Mouse (Mus musculus) MEL (cell line): ENCODE measurements around the gene Gm12695. TPM values are rescaled to one million over a fixed set of nuclear protein-coding genes. Genes with fewer than 3 reads are reported as not detected.

Experiments used
- DNase-seq: peaks from one replicate; pipeline ENCODE4 v3.0.0; 2011; ENCODE audit warnings: low read depth, low spot score
- H3K27ac ChIP-seq: 2 replicates; pipeline ENCODE4 v1.5.1; 2012; ENCODE audit warnings: low read depth, mild to moderate bottlenecking, control low read depth, low read length, moderate library complexity; ENCODE audit not compliant: control insufficient read depth
- H3K27me3 ChIP-seq, 2 experiments: fragments of 150-350 bp in 1 of 2; sonication (generic) in 1 of 2; 2 replicates each; pipeline ENCODE4 v1.6.1; 2012; ENCODE audit warnings: low read length in 2 of 2, mild to moderate bottlenecking in 2 of 2, improper control_type of control experiment in 1 of 2, moderate library complexity in 1 of 2; ENCODE audit not compliant: insufficient read depth in 2 of 2, control insufficient read depth in 1 of 2
- H3K36me3 ChIP-seq, 2 experiments: 2 replicates each; pipeline ENCODE4 v1.6.1; 2012 to 2014; ENCODE audit warnings: low read length in 2 of 2, improper control_type of control experiment in 1 of 2, inconsistent platforms in 1 of 2, mild to moderate bottlenecking in 1 of 2; ENCODE audit not compliant: insufficient read depth in 2 of 2, control insufficient read depth in 1 of 2
- H3K4me1 ChIP-seq, 2 experiments: fragments of 150-350 bp in 1 of 2; sonication (generic) in 1 of 2; 2 replicates each; pipeline ENCODE4 v1.6.1; 2012; ENCODE audit warnings: low read length in 2 of 2, improper control_type of control experiment in 1 of 2, mild to moderate bottlenecking in 1 of 2; ENCODE audit not compliant: insufficient read depth in 2 of 2, control insufficient read depth in 1 of 2
- H3K4me3 ChIP-seq, 2 experiments: fragments of 150-350 bp in 1 of 2; sonication (generic) in 1 of 2; 2 replicates each; pipeline ENCODE4 v1.5.1; 2012; ENCODE audit warnings: low read depth in 2 of 2, low read length in 2 of 2, mild to moderate bottlenecking in 2 of 2, moderate library complexity in 2 of 2, control low read depth in 1 of 2, improper control_type of control experiment in 1 of 2; ENCODE audit not compliant: control insufficient read depth in 1 of 2, insufficient read depth in 1 of 2
- H3K79me2 ChIP-seq: 2 replicates; pipeline ENCODE4 v1.6.1; 2012; ENCODE audit warnings: mild to moderate bottlenecking, low read length, moderate library complexity; ENCODE audit not compliant: control insufficient read depth, poor library complexity, insufficient read depth
- H3K9ac ChIP-seq: 2 replicates; pipeline ENCODE4 v1.6.1; 2012; ENCODE audit warnings: low read depth, mild to moderate bottlenecking, control low read depth, low read length, moderate library complexity; ENCODE audit not compliant: control insufficient read depth, poor library complexity, severe bottlenecking
- H3K9me3 ChIP-seq: fragments of 150-350 bp; sonication (generic); replicated peaks from 2 replicates; pipeline ENCODE4 v1.6.1; 2012; ENCODE audit warnings: mild to moderate bottlenecking, low read length, improper control_type of control experiment, moderate library complexity; ENCODE audit not compliant: insufficient read depth
- CTCF ChIP-seq, 3 experiments: IDR thresholded peaks in 2 of 3; conservative IDR thresholded peaks in 1 of 3; 2 replicates each; pipeline ENCODE4 v1.5.1; 2011 to 2012; ENCODE audit warnings: low read length in 3 of 3, low read depth in 2 of 3, mild to moderate bottlenecking in 2 of 3, improper control_type of control experiment in 1 of 3, inconsistent platforms in 1 of 3, mixed read lengths in 1 of 3, moderate library complexity in 1 of 3; ENCODE audit not compliant: control insufficient read depth in 1 of 3, insufficient read depth in 1 of 3, poor library complexity in 1 of 3, severe bottlenecking in 1 of 3
- EP300 ChIP-seq, 2 experiments: IDR thresholded peaks; 2 replicates each; pipeline ENCODE4 v1.6.1; 2011; ENCODE audit warnings: improper control_type of control experiment in 2 of 2, low read length in 2 of 2, low read depth in 1 of 2, mild to moderate bottlenecking in 1 of 2
- GABPA ChIP-seq: IDR thresholded peaks from 2 replicates; pipeline ENCODE4 v1.6.1; 2012; ENCODE audit warnings: low read depth, mild to moderate bottlenecking, inconsistent platforms, low read length, improper control_type of control experiment, moderate library complexity
- JUND ChIP-seq: IDR thresholded peaks from 2 replicates; pipeline ENCODE4 v1.6.1; 2011; ENCODE audit warnings: low read depth, mild to moderate bottlenecking, improper control_type of control experiment, low read length
- KAT2A ChIP-seq: conservative IDR thresholded peaks from 2 replicates; pipeline ENCODE4 v1.6.1; 2012; ENCODE audit warnings: low read depth, low read length, improper control_type of control experiment, inconsistent platforms
- MAFK ChIP-seq: IDR thresholded peaks from 2 replicates; pipeline ENCODE4 v1.6.1; 2011; ENCODE audit warnings: low read depth, mild to moderate bottlenecking, low read length, improper control_type of control experiment, borderline replicate concordance
- MAX ChIP-seq: IDR thresholded peaks from 2 replicates; pipeline ENCODE4 v1.6.1; 2011; ENCODE audit warnings: low read length, improper control_type of control experiment
- MXI1 ChIP-seq: IDR thresholded peaks from 2 replicates; pipeline ENCODE4 v1.6.1; 2011; ENCODE audit warnings: mild to moderate bottlenecking, low read depth, low read length, improper control_type of control experiment
- NRF1 ChIP-seq: IDR thresholded peaks from 2 replicates; pipeline ENCODE4 v1.6.1; 2014; ENCODE audit warnings: low read depth, mild to moderate bottlenecking, inconsistent platforms, low read length, improper control_type of control experiment, moderate library complexity; ENCODE audit not compliant: poor library complexity, insufficient read depth, severe bottlenecking
- POLR2A ChIP-seq, 2 experiments: IDR thresholded peaks; 2 replicates each; pipeline ENCODE4 v1.6.1; 2011 to 2012; ENCODE audit warnings: low read length in 2 of 2, mild to moderate bottlenecking in 2 of 2, control low read depth in 1 of 2, improper control_type of control experiment in 1 of 2, low read depth in 1 of 2, moderate library complexity in 1 of 2; ENCODE audit not compliant: control insufficient read depth in 1 of 2, insufficient read depth in 1 of 2, poor library complexity in 1 of 2
- POLR2AphosphoS5 ChIP-seq: IDR thresholded peaks from 2 replicates; pipeline ENCODE4 v1.6.1; 2012; ENCODE audit warnings: low read depth, borderline replicate concordance, mild to moderate bottlenecking, inconsistent platforms, low read length, moderate library complexity, mixed read lengths
- RCOR1 ChIP-seq: IDR thresholded peaks from 2 replicates; pipeline ENCODE4 v1.6.1; 2012; ENCODE audit warnings: low read depth, mild to moderate bottlenecking, inconsistent platforms, low read length, improper control_type of control experiment
- SIN3A ChIP-seq: IDR thresholded peaks from 2 replicates; pipeline ENCODE4 v1.6.1; 2012; ENCODE audit warnings: low read length, improper control_type of control experiment, inconsistent platforms
- TAL1 ChIP-seq: IDR thresholded peaks from 2 replicates; pipeline ENCODE4 v1.6.1; 2012; ENCODE audit warnings: mild to moderate bottlenecking, inconsistent platforms, low read length, moderate library complexity, mixed read lengths
- TBP ChIP-seq: IDR thresholded peaks from 2 replicates; pipeline ENCODE4 v1.8.0; 2011; ENCODE audit warnings: low read depth, low read length, improper control_type of control experiment
- USF1 ChIP-seq: IDR thresholded peaks from 2 replicates; pipeline ENCODE4 v1.6.1; 2014; ENCODE audit warnings: low read depth, mild to moderate bottlenecking, inconsistent platforms, low read length, improper control_type of control experiment, moderate library complexity
- ZC3H11A ChIP-seq: IDR thresholded peaks from 2 replicates; pipeline ENCODE4 v1.6.1; 2012; ENCODE audit warnings: low read depth, mild to moderate bottlenecking, inconsistent platforms, low read length, improper control_type of control experiment
- polyA plus RNA-seq, 2 experiments: library from polyadenylated mRNA; stranded (reverse) in 1 of 2; unstranded in 1 of 2; fragments of >175 nt in 1 of 2; fragments of >200 nt in 1 of 2; gene quantifications; 2 replicates each; pipeline versions ENCODE4 v1.2.1 to v1.2.4; 2012; ENCODE audit warnings: low replicate concordance in 2 of 2, low read depth in 1 of 2; ENCODE audit not compliant: insufficient read length in 2 of 2, insufficient read depth in 1 of 2, missing spikeins in 1 of 2
- total RNA-seq: library from RNA; depleted of rRNA; stranded (reverse); fragments of 300-350 nt; gene quantifications from 2 replicates; pipeline ENCODE4 v1.2.3, GENCODE M21; 2012; rRNA removed

The Gm12695 gene
- not detected in 2 replicates for total RNA-seq
- polyA plus RNA-seq: not detected

- no peak for TF ChIP-seq JUND
- TF ChIP-seq TBP: no peak
- TF ChIP-seq GABPA: no peak
- no peak for TF ChIP-seq MXI1
- TF ChIP-seq ZC3H11A: no peak
- no peak for TF ChIP-seq RCOR1
- no peak for TF ChIP-seq EP300 (IDR thresholded peaks at IDR 0.05; ENCODE audit: low read depth in 1 of 2, low read length in 2 of 2)
- TF ChIP-seq USF1: no peak
- Histone ChIP-seq H3K27me3 (no peaks in the 10 kb centered on the region), H3K27ac (no peak within 1 kb of the TSS)
Measured at GRCm38 (mm10) chr4:96785086-96785485, at the start of gene Gm12695. Gene Gm12695 (minus strand): TSS chr4:96785186.

DNA sequence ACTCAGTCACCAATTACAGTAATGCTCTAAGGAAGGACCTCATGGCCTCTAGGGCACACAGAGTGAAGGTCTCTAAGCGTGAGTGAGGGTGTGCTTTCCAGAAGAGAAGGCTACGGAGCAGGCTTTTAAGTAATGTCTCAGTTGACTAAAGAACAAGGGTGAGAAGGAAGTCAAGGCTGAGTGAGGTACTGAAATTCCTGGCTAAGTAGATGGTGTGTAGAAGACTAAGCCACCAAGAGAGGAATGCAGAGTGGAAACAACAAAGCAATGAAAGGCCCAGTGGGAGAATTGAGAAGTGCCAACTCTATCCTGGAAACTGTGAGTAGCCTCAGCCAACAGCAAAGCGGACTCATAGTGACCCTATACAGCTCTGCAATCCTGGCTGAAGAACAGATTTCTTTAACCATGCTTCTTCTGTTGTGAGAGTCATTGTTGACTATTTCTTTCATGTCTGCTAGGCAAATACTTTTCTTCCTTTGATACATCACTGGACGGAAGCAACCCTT is 40.6 kb upstream of the Gm12695 start:
- Histone ChIP-seq H3K27ac (no peak overlapping the region), H3K9me3 (no peaks in the 10 kb centered on the region), H3K4me1 (no peaks in the 10 kb centered on the region), H3K9ac (no peak overlapping the region), H3K79me2 (no peaks in the 10 kb centered on the region), H3K36me3 (no peaks in the 10 kb centered on the region), H3K4me3 (no peak overlapping the region), H3K27me3 (no peaks in the 10 kb centered on the region)
- DNase-seq: no peak
- TF ChIP-seq KAT2A (no peak), TAL1 (no peak), POLR2A (IDR thresholded peaks at IDR 0.05; ENCODE audit: control insufficient read depth in 1 of 2, insufficient read depth in 1 of 2, low read depth in 1 of 2, low read length in 2 of 2, poor library complexity in 1 of 2) (no peak), SIN3A (no peak), NRF1 (no peak), ZC3H11A (no peak), MAX (no peak), POLR2AphosphoS5 (no peak), MAFK (no peak), USF1 (no peak), JUND (no peak), CTCF (IDR thresholded peaks at IDR 0.05 in 2 of 3, conservative IDR thresholded peaks at IDR 0.05 in 1 of 3; ENCODE audit: control insufficient read depth in 1 of 3, insufficient read depth in 1 of 3, low read depth in 2 of 3, low read length in 3 of 3, poor library complexity in 1 of 3, severe bottlenecking in 1 of 3) (no peak)

More at GRCm38 (mm10) chr4:96785086-96785485, at the start of gene Gm12695:
- no peak for DNase-seq
- Histone ChIP-seq H3K9me3 (no peaks in the 10 kb centered on the region), H3K79me2 (no peaks in the 10 kb centered on the region), H3K4me1 (no peaks in the 10 kb centered on the region), H3K36me3 (no peaks in the 10 kb centered on the region), H3K4me3 (no peak within 1 kb of the TSS), H3K9ac (no peak within 1 kb of the TSS)
